Mouse (Mus musculus) megakaryocyte, adult 5-6 weeks (primary cell): ENCODE data around the gene Pom121l2. TPM values are rescaled to one million over a fixed set of nuclear protein-coding genes. Genes with fewer than 3 reads are reported as not detected.

Experiments used
- ATAC-seq: 2 replicates; pipeline ENCODE4 v1.8.0; 2016; ENCODE audit warnings: mild to moderate bottlenecking, inconsistent platforms; ENCODE audit not compliant: poor library complexity, severe bottlenecking
- total RNA-seq, 2 experiments: library from RNA; stranded (forward) in 1 of 2; stranded (reverse) in 1 of 2; fragments of 153-499, 151-499 nt in 1 of 2; fragments of 221-1000, 200-1000 nt in 1 of 2; gene quantifications; 2 replicates each; pipeline versions ENCODE4 v1.2.3 to v1.2.4; 2015 to 2017

Gene Pom121l2
- total RNA-seq (2015) (not detected in 2 replicates), total RNA-seq (2017) (not detected in 2 replicates)

DNA sequence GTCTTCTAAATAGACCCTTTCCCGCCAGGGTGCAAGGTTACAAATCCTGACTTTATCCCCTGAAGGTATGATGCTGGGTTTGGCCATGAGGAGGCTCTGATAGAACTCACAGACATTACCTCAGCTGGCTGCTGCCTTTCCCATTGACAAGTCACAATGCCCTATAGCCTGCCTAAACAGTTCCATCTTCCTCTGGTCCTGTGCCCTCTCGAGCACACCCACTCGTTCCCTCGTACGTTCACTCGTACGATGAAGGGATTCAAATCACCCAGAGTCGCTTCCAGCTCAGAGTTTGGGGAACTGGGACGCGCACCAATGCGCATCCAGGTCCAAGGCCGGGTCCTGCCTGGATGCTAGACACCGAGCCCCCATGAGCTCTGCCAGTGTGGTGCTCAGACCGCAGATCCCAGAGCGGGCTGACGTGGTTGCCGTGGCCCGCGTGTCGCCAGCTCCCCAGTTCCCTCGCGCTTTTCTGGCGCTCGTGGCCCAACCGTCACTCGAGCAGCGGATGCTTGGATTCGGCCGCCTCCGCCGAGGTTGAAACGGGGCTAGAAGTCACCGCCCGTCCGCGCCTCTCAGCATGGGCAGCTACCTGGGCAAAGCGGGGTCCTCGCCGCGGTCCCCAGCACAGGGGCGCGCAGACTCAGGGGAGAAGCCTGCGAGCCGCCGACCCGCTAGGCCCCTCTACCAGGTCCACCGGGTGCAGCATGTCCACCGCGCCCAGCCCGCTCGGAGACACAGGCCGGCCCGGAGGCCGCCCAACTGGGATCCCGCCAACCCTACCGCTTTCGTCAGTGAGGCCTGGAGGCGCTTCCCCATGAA lies at the start of gene Pom121l2:
Gene Pom121l2, plus strand, starts transcription at position 214 of the 822 bp plus-strand sequence.
- ATAC-seq, result peak; percentile 73

GRCm38 (mm10) chr13:21931740-21932139 lies 49.3 kb upstream of the Pom121l2 start:
- no peak for ATAC-seq

DNA sequence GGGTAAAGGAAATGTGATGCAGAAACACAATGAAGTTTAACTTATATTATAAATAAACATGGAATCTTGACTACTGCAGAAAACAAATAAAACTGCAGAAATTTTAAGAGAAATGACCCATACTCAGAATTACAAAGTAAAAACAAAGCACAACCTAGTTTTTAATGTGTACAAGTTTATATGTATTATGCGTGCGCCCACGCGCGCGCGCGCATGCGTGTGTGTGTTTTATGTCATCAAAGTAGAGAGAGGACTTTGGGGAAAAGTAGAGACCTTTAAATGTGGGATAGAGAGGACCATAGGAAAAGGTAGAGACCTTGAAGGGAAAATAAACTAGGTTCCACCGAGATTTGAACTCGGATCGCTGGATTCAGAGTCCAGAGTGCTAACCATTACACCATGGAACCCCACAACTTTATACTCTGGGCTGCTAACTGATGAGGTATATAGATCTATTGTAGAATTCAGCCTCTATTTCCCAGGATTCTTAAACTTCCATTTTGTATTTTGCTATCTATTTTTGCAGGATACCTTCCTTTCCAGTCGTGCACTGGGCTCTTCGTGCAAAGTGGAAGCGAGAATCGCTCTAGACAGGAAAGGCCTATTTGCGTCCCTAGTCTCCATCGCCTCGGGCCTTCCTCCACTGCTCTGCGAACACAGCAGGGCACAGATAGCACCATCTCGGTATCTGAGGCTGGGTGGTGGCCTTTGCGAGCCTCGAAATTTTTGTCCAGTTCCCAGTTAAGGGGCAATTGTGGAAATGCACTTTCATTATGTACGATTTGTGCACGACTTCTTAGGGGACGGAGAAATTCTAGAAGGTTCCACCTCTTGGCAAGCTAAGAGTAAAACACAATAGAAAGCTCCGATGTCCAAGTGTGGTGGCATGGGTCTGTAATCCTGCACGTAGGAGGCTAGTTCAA lies 47.1 kb upstream of the Pom121l2 start:
- no peak for ATAC-seq

DNA sequence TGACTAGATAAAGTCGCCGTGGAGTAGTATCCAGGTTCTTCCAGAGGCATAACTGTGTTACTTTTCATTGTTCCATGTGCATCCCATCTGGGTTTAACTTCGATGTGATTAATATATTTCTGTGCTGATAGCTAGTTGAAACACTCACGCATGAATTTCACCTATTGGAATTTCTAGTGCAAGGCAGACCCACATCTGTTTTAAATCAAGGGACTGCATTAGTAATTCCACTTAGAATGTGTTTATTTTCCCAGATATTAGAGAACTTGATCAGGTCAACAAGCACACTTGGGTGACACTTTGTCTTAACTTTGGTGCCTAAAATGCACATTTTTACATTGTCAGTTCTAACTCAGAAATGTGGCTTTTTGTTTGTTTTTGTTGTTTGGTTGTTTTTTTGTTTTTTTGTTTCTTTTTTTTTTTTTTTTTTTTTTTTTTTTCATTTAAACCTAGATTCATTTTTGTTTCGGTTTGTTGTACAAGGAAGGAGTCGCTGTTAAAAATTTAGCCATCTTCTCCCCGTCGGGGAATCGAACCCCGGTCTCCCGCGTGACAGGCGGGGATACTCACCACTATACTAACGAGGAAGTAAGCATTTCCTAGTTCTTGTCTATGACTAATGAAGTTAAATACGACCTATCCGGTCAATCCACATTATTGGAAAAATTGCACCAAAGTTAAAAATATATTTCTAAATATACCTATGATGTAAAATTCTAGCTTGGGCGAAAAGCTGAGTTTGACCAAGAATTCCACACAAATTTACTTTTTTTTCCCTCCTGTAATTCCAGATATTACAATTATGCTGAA lies 45.8 kb upstream of the Pom121l2 start:
- peak; percentile 59 for ATAC-seq

DNA sequence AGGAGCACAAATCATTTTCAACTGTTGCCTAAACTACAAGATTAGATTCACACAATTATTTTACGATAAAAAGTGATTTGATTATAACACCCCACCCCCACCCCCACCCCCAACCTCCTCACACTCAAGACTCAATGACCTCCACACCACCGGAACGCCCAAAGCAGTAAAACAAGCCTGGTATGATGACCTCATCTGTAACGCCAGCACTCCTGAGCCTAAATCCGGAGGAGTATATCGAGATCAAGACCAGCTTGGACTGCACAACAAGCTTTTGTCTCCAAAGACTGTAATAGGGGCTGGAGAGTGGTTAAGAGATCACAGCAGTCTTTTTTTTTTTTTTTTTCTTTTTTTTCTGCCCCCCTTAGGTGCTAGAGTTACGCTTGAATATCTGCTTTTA lies 45.2 kb upstream of the Pom121l2 start:
- ATAC-seq, result no peak

DNA sequence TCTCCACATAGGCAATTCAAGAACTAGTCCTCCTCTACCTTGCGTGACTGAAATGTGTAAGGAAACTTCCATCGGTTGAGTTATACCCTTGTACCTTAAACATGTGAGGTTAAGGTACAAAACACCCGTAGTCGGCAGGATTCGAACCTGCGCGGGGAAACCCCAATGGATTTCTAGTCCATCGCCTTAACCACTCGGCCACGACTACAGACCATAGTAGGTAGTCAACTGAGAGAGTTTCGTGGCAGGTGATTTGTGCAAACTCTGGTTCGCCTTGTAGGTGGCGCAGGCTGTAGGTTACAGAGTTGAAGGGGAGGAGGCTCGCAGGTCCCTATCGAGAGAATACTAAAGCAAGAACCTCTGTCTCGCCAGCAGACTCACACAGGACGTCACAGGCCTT lies 44.0 kb upstream of the Pom121l2 start:
- no peak for ATAC-seq

DNA sequence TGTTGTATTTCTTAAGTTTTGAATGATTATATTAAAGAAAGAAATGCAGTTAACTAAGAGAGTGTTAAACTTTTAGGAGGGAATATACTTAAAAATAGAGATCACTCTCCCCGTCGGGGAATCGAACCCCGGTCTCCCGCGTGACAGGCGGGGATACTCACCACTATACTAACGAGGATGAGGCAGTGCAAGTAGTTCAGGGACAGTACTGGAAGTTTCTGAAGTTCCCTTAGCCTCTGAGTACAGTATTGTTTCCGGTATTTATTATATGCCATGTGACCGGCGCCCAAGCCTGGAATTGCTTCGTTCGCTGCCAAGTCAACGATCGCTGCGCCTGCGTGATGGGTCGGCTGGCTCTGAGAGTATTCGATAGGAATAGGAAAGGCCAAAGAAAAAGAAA lies 40.8 kb upstream of the Pom121l2 start:
- peak; percentile 63 for ATAC-seq

- peak; percentile 36 for ATAC-seq
Observed at GRCm38 (mm10) chr13:21940811-21941321, 40.1 kb upstream of the Pom121l2 start.

GRCm38 (mm10) chr13:21943644-21944043 lies 37.4 kb upstream of the Pom121l2 start:
- ATAC-seq, result no peak

GRCm38 (mm10) chr13:21944592-21944925 lies 36.4 kb upstream of the Pom121l2 start:
- ATAC-seq, result peak; percentile 39

- peak; percentile 72 for ATAC-seq
Observed at GRCm38 (mm10) chr13:21944926-21945740, 35.9 kb upstream of the Pom121l2 start, which contains the start of gene Zfp184. Gene Zfp184, plus strand, starts transcription at chr13:21945094.

DNA sequence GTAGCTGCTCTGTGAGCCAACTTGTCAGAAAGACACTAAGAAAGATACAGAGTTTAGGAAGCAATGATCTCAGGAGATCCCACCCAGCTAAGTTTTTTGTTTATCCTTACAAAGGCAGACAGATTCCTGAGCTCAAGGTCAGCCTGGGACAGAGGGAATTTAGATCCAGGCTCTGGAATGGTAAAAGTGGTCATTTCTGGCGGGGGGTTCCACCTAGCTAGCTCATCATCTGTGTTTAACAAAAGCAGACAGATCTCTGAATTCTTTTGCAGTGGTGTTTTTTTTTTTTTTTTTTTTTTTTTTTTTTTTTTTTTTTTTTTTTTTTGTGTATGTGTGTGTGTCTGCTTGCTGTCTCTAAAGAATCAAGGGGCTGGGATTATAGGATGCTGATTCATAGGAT lies 11.7 kb upstream of the Pom121l2 start:
- no peak for ATAC-seq

- ATAC-seq, result no peak
Observed at GRCm38 (mm10) chr13:21969816-21970215, 11.2 kb upstream of the Pom121l2 start.

- ATAC-seq, result no peak
Observed at GRCm38 (mm10) chr13:21971641-21972040, 9.4 kb upstream of the Pom121l2 start.

GRCm38 (mm10) chr13:21974221-21974725 lies 6.7 kb upstream of the Pom121l2 start:
- peak; percentile 93 for ATAC-seq

GRCm38 (mm10) chr13:21974726-21975473 lies 6.1 kb upstream of the Pom121l2 start:
- ATAC-seq, result peak; percentile 67

- no peak for ATAC-seq
Observed at GRCm38 (mm10) chr13:21981803-21982193, 804 bp downstream of the Pom121l2 start.

DNA sequence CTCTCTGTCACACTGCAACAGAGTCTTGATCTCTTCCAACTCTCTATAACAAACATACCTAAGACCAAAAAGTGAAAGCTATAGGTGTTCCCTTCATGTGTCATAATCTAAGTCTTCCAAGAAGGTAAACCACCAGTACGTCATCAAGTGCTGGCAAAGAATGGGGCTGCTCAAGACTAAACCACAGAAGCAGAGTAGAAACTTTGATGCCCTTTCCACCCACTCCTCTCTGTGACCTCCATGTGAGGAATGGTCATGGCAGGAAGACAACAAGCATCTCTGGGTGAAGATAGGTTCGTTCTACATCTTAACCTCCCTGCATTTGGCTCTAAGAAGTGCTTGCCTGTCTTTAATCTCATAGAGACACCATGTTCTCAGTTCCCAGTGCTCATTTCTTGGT lies 3.5 kb downstream of the Pom121l2 start:
- no peak for ATAC-seq

DNA sequence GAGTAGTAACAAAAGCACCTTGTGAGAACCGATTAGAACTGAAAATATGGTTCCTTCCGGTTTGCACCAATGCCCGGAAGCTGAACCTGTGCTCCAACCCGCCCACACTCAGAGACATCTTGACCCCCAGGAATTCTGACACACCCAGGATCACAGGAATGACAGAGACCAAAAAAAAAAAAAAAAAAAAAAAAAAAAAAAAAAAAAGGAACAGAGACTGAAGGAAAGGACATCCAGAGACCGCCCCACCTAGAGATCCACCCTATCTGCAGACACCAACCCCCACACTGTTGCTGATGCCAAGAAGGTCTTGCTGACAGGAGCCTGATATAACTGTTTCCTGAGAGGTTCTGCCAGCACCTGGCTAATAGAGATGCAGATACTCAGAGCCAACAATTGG lies 11.6 kb downstream of the Pom121l2 start:
- ATAC-seq, result no peak
